Mouse (Mus musculus): ENCODE results near the gene Nxnl1.

Gene Nxnl1

DNA sequence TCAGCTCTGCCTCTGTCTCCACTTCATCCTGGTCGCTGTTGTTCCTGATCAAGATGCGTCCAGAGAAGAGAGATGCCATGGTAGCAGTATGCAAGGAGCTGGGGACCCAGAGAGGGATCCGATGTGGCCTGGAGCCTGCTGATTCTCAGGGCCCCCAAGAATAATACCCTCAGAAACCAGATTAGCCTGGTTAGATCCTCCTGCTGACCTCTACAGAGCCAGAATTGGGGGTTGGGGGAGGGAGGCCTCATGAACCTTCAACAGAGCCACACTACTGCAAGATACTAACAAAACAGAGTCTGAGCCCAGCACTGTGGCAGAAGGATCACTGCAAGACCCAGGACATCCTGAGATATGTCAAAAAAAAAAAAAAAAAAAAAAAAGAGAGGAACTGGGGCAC lies at the start of gene Nxnl1:
Gene Nxnl1, minus strand, starts transcription at position 101 of the 400 bp plus-strand sequence.
- DNase-seq = no peak

- DNase-seq = no peak
Measured at GRCm38 (mm10) chr8:71613418-71613817, 47.0 kb upstream of the Nxnl1 start.

DNA sequence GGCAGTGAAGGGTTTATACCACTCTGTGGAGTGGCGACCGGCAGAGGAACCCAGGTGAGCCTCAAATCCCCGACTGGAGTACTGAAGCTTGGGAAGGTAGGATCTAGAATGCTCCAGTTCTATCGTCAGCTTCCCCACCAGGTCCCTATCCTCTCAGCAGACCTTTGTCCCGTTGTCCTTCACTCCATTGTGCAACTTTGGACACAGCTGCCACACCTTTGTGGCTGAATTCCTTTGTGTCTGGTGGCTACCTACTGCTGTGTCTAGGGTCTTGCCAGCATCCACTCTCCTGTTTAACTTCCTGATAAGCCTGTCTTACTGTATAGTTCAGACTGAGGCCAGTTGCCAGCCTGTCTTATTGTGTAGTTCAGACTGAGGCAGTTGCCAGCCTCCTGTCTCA lies 45.7 kb upstream of the Nxnl1 start:
- no peak for DNase-seq

GRCm38 (mm10) chr8:71610822-71611651 lies 44.6 kb upstream of the Nxnl1 start, which contains the start of gene Colgalt1:
Gene Colgalt1 (plus strand): TSS chr8:71610998.
- DNase-seq = peak; percentile 97

DNA sequence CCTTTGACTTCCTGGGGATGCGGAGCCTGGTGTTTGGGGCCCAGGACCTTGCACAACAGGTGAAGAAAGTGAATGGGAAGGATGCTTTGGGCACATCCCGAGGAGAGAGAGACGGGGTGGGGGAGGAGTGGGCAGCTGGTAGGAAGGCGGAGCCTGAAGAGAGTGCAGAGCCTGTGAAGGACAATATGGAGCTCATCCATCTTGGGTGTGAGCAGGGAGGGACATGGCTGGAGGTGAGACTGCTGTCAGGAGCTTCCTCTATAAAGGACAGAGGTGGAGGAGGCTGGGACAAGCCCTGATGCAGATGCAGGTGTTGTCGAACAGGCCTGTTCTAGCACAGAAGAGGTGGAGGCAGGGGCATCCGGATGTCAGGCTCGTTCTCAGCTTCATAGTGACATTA lies 37.6 kb upstream of the Nxnl1 start:
- DNase-seq = no peak

GRCm38 (mm10) chr8:71602666-71603334 lies 36.4 kb upstream of the Nxnl1 start:
- DNase-seq = peak; percentile 51

DNA sequence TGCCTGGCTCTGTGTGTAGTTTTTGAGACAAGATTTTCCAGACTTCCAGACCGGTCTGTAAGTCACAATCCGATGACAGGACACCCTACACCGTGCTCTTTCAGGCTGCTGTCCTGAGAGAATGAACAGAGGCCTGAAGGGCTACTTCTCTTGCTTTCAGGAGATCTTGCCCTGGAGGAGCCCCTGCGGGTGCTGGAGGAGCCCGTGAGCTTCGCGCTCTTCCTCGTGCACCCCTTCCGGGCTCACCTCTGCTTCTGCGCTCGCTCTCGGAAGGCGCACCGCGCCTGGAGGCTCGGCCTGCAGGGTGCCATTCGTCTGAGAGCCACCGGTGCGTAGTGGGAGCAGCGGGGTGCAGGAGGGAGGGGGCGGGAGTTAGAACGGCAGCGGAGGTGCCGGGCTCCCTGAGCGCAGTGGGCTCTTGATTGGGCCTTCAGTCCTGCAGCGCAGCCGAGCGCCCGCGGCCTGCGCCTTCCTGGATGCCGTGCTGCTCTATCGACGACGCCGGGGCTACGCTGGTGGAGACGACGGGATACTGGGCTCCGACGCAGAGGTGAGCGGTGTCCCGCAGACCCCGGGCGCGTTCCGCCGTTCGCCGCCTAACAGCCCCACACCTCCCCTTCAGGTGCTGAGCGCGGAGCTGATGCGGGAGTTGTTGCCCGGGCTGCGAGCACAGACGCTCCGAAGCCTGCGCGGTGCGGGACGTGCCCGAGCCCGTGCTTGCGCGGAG lies 35.7 kb upstream of the Nxnl1 start:
- DNase-seq = peak; percentile 76

DNA sequence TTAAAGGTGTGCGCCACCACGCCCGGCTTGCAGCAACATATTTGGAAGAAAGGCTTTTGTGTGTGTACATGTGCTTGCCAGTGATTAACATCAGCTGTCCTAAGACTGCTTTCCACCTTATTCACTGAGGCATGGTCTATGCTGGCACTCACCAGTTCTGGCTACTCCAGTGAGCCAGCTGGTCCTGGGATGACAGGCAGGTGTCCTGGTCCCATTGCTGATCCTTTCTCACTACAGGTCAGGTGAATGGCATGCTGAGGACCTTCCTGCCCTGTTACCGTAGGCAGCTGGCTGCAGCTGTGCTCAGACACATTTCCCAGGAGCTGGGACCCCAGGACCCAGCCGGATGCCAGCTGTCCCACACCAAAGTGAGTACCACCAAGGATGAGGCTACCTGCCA lies 32.4 kb upstream of the Nxnl1 start:
- no peak for DNase-seq

- DNase-seq = no peak
Measured at GRCm38 (mm10) chr8:71598375-71598774, 32.0 kb upstream of the Nxnl1 start.

DNA sequence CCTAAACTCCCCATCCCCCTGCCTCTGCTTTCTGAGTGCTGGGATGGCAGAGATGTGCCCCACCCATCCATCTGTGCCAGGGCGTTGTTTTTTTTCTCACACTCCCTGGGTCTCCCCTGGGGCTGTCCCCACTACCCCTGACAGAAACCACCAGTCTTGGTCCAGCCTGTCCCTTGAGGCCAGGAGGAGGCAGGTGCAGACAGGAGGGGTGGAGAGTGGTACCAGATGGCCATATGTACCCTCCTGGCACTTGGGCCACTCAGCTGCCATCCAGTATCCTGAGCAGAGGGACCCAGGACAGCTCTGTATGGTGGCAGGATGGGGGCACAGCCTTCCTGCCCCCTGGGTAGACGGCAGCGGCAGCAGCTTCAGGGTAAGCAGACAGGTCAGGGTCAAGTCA lies 31.1 kb upstream of the Nxnl1 start, which contains the start of gene Fam129c:
Gene Fam129c, plus strand, starts transcription at position 198 of the 400 bp plus-strand sequence.
- DNase-seq = no peak

DNA sequence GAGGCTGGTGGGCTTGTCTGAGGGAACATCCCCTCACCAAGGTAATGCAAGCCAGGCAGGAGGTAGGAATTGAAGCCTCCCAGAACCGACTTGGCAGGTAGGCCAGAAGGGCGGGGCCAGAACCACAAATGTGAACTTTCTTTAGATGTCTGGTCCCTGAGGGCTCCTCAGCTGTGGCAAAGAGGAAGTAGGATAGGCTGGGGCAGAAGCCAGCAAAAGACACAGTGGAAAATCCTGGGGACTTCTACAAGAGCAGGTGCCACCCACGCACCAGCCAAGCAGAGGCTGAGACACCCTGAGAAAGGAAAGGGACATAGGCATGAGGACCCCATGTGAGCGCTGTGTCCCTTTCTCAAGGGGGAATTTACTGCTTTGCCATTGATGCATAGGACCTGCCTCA lies 30.4 kb upstream of the Nxnl1 start:
- DNase-seq = peak; percentile 44

- no peak for DNase-seq
Measured at GRCm38 (mm10) chr8:71596384-71596783, 30.0 kb upstream of the Nxnl1 start.

- peak; percentile 99 for DNase-seq
Measured at GRCm38 (mm10) chr8:71595862-71596261, 29.5 kb upstream of the Nxnl1 start.

GRCm38 (mm10) chr8:71594324-71594722 lies 27.9 kb upstream of the Nxnl1 start:
- no peak for DNase-seq

DNA sequence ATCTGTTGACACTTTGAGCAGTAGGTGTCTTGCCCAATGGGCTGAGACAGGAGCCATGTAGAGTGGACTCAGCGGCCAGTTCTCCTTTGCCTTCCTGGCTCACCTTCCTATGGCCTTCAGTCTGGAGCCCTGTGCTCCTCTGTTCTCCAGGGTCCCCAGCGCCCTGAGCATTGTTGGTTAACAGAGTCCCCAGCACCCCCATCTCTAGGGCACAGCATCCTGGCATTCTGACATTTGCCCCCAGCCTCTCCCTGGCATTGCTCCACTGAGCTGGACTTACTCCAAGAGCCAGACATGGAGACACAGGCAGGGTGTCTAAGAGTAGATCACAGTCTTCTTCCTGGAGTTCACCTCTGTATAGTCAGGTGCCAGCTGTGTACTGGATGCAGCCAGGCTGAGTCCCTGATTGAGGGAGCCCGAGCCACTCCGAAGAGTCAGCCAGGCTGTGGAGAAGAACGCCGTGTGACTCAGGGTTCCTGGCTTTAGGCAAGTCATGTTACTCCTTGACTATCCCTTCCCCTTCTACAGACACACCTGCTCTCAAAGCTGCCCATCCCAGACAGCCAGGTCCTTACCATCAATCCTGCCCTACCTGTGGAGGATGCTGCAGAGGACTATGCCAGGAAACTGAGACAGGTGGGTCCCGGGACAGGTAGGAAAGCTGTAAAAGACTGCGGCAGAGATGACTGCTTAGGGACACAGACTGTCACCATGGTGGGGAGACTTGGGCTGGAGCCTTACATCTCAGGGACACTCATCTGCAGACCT lies 27.3 kb upstream of the Nxnl1 start:
- no peak for DNase-seq

DNA sequence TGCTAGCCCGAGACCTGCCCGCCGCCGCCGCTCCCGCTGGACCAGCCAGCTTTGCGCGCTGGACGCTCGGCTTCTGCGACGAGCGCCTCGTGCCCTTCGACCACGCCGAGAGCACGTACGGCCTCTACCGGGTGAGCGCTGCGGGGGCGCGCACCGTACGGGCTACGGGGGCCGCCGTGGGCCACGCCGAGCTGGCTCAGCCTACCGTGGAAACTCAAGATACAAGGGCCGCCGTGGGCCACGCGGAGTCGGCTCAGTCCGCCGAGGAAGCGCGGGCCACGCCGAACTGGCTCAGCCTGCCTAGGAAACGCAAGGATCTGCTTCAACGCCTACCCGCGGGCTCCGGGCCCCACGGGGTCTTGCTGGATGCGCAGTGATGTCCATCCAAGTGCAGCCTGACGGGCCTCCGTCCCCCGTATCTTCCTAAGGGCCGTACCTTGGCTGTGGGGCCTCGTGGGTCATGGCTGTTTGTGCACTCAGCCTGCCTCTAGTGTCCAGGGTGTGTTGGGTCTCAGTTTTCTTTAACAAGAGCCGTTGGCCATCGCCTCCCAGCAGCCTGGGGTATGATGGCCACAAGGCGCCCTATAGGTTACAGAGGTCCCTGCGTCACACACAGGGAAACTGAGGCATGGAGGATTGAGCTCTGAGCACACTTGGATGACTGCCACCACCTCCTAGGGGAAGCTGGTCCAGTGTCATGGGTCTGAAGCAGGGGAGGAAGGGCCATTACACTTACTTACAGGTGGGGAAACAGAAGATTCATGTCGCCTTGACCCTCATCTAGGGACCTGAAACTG lies 26.2 kb upstream of the Nxnl1 start:
- peak; percentile 88 for DNase-seq

- DNase-seq = peak; percentile 93
Measured at GRCm38 (mm10) chr8:71591471-71592373, 25.3 kb upstream of the Nxnl1 start, which contains the start of gene Pgls. Gene Pgls (plus strand): TSS chr8:71592176.

GRCm38 (mm10) chr8:71591017-71591416 lies 24.6 kb upstream of the Nxnl1 start:
- DNase-seq = peak; percentile 49

DNA sequence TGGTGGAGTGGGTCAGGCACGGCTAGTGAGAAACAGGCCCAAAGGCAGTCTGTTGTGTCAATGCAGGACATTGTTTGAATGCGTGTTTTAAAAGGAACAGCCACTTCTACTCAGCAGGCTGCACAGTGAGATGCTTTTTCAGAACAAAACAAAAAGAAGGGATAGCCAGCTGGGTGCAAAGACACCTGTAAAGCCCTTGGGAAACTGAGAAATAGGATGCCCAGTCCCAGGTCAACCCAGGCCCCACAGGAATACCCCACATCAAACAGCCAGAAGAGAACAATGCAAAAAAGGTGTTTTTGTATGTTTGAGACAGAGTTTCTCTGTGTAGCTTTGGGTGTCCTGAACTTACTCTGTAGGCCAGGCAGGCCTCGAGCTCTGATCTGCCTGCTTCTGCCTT lies 22.4 kb upstream of the Nxnl1 start:
- DNase-seq = no peak

DNA sequence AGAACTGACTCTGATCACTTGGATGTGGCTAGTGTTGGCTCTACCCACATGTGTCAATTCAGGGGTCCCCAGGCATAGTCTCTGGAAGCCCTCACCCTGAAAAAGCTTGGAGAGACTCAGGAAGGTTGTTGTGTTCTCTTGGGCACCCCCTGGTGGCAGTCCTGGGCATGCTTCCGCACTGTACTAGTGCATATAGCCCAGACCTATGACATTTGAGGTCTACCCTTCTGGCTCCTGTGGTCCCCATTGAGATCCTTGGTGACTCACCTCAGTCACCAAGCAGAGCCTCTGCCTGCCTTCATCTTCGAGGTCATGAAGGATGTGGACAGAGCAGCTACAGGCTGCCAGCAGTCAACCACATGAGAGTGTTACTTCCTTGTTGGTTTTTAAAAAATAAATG lies 20.5 kb upstream of the Nxnl1 start:
- peak; percentile 86 for DNase-seq

DNA sequence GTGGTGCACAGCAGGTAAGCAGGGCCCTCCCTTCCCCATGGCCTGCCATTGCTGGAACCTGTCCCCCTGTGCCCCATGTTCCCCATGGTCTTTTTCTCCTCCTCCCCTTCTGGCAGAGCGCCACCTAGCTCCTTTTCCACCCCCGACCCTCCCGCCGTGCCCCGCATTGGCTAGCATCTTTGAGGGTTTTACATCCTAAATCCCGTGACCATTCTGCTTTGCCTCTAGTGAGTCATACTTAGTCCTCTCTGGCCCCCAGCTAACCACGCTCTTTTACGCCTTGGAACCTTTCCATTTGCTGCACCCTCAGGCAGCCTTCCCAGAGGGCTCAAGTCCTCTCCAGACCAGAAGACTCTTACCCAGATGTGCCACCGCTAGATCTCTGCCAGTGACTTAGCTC lies 13.8 kb upstream of the Nxnl1 start:
- DNase-seq = no peak

All from thymus, postnatal 4 days (tissue).